Mouse (Mus musculus) testis, adult 2 months (tissue): ENCODE measurements around the gene Bri3. TPM values are rescaled to one million over a fixed set of nuclear protein-coding genes. Genes with fewer than 3 reads are reported as not detected.

Experiments used
- H3K27ac ChIP-seq: fragments of 200-500 bp; 2 replicates; pipeline ENCODE4 v1.5.1; 2012; ENCODE audit warnings: low read depth, low read length; ENCODE audit not compliant: control insufficient read depth, insufficient read depth
- H3K27me3 ChIP-seq: fragments of 200-500 bp; 2 replicates; pipeline ENCODE4 v1.6.1; 2012; ENCODE audit warnings: mild to moderate bottlenecking, low read length, moderate library complexity; ENCODE audit not compliant: control insufficient read depth, insufficient read depth
- H3K36me3 ChIP-seq: fragments of 200-500 bp; 2 replicates; pipeline ENCODE4 v1.6.1; 2012; ENCODE audit warnings: mild to moderate bottlenecking, low read length; ENCODE audit not compliant: control insufficient read depth, insufficient read depth
- H3K4me1 ChIP-seq: fragments of 200-500 bp; 2 replicates; pipeline ENCODE4 v1.6.1; 2012; ENCODE audit warnings: low read length; ENCODE audit not compliant: control insufficient read depth, insufficient read depth
- H3K4me3 ChIP-seq: fragments of 200-500 bp; 2 replicates; pipeline ENCODE4 v1.5.1; 2012; ENCODE audit warnings: low read depth, mild to moderate bottlenecking, low read length, moderate library complexity, mixed read lengths; ENCODE audit not compliant: control insufficient read depth
- CTCF ChIP-seq: fragments of 200-500 bp; IDR thresholded peaks from 2 replicates; pipeline ENCODE4 v1.5.1; 2012; ENCODE audit warnings: low read depth, mild to moderate bottlenecking, inconsistent platforms, low read length, moderate library complexity; ENCODE audit not compliant: control insufficient read depth, insufficient read depth, insufficient replicate concordance
- POLR2A ChIP-seq: fragments of 200-500 bp; IDR thresholded peaks from 2 replicates; pipeline ENCODE4 v1.6.1; 2012; ENCODE audit warnings: low read depth, mild to moderate bottlenecking, inconsistent platforms, low read length, moderate library complexity; ENCODE audit not compliant: control insufficient read depth
- polyA plus RNA-seq: library from polyadenylated mRNA; depleted of rRNA; stranded (reverse); fragments of >200 nt; gene quantifications from 2 replicates; pipeline ENCODE4 v1.2.3, GENCODE M21; 2012; rRNA removed

Gene Bri3
- polyA plus RNA-seq, 1 experiment, result 174 TPM

- no peaks in the 10 kb centered on the region for H3K36me3 ChIP-seq
- no peaks in the 10 kb centered on the region for H3K27me3 ChIP-seq
- no peak overlapping the region for H3K4me3 ChIP-seq
- TF ChIP-seq POLR2A, result no peak
- no peak for TF ChIP-seq CTCF
- H3K4me1 ChIP-seq, result peaks cover 4% of the 10 kb centered on the region; the same call in 1 of the 2 replicates
- no peak overlapping the region for H3K27ac ChIP-seq
These were observed 213.5 kb downstream of the Bri3 start for GRCm38 (mm10) chr5:144457623-144458287.

DNA sequence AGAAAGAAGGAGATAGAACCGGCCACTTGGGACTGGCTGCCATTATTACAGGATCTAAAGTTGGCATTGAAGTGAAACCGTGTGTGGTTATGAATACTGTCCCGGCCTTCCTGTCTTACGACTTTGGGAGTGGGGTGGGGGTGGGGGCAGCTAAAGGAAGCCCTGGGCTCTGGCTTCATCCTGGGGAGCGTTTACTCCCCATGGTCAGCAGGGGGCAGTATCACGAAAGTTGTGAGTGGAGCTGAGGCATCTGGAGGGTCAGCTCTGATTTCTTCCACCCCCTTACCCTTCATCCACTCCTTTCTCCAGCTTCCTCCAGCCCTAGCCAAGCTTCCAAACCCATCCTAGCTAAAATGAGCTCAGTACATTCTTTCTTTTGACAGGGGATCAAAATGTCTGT lies 222.8 kb downstream of the Bri3 start:
- H3K36me3 ChIP-seq, result no peaks in the 10 kb centered on the region
- H3K4me3 ChIP-seq, result no peak overlapping the region
- no peaks in the 10 kb centered on the region for H3K27me3 ChIP-seq
- no peaks in the 10 kb centered on the region for H3K4me1 ChIP-seq
- peak; percentile 84 for TF ChIP-seq CTCF
- no peak for TF ChIP-seq POLR2A
- no peak overlapping the region for H3K27ac ChIP-seq

DNA sequence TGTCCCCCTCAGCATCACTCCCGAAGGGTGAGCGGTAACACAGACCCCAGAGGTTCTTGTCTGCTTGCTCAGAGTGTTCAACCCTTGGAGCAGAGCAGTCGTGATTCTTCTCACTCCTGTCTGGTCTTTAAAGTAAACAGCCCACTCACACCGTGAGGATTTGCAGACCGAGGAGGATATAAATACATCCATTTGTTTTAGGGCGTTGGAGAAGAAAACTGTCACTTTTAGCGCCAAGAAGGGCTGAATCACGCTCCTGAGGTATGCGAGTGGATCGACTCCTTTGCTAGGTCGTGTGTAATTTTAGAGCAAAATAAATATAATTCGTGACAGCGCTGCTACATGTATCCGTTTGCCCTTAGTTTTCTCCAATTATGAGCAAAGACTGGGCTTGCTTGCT lies 228.8 kb downstream of the Bri3 start:
- TF ChIP-seq CTCF (no peak), POLR2A (no peak)
- Histone ChIP-seq H3K36me3 (no peaks in the 10 kb centered on the region), H3K4me1 (no peaks in the 10 kb centered on the region), H3K27ac (no peak overlapping the region), H3K4me3 (no peak overlapping the region), H3K27me3 (no peaks in the 10 kb centered on the region)

DNA sequence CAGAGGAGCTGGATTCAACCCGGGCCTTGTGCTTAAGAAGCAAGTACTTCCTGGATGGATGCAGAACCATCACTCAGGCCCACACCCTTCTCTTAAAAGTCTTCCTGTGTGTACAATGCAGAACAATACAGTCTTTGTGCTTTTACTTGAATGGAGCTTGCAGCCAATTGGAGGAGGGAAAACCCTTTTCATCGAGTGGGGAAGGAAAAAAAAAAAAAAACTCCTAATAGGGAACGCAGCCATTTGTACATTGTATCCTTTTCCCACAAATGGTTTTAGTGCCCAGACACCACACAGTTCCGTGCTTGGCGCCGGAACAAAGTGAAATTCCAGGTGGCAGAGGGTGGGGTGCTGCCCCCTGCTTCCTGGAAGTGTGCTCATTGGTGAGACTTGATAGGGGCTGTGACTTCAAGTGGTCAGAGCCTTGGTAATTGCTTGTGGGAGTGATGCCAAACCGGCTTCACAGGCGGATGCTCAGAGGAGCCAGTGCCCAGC lies 235.5 kb downstream of the Bri3 start:
- Histone ChIP-seq H3K4me3 (no peak overlapping the region), H3K4me1 (no peaks in the 10 kb centered on the region), H3K27ac (no peak overlapping the region), H3K27me3 (no peaks in the 10 kb centered on the region), H3K36me3 (no peaks in the 10 kb centered on the region)
- TF ChIP-seq CTCF, result no peak
- no peak for TF ChIP-seq POLR2A

DNA sequence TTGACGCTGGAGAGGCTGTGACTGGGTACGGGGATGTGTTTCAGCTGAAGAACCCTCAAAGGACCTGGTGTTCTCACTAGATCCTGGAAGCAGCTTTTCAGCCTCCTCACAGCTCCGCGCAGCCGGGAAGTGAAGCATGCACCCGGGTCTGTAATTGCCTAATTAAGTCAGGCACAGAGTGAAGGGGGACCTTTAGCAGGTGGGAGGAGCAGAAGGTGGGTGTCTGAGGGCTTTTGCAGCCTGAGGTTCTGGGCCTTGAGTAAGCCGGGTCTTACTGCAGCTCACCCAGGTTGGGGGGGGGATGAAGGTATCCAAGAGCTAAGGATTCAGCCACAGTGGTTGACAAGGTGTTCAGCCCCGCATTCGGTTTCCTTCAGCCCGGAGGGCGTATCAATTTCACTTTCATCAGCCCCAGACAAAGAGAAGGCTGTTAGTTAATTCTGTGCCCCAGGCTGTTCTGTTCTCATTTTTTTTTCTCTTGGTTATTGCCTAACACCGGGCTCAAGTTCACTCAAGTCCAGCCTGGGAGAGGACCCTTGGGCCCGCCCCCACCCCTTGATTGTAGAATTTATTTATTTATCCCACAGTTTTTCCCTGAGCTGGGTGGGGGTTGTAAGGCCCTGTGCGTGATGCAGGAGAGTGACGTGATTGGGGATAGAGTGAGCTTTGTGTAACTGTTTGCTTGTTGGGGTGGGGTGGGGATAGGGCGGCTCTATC lies 239.6 kb downstream of the Bri3 start:
- TF ChIP-seq POLR2A (no peak), CTCF (no peak)
- H3K36me3 ChIP-seq, result no peaks in the 10 kb centered on the region
- H3K27me3 ChIP-seq, result no peaks in the 10 kb centered on the region
- no peak overlapping the region for H3K4me3 ChIP-seq
- no peaks in the 10 kb centered on the region for H3K4me1 ChIP-seq
- H3K27ac ChIP-seq, result no peak overlapping the region

DNA sequence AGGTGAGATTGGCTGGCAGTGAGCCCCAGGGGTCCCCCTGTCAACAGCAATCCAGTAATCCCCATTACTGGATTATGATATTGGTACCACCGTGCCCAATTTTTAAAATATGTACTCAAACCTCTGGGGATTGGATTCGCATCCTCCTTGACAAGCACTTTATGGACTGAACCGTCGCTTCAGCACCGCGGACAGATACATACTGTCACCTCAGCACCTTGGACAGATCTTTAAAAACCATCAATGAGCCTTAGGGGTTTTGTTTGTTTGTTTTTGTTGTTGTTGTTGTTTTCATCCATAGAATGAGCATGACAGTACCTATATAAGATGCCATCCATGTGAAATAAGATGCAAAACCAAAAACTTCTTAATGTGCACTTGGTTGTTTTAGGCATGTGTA lies 247.1 kb downstream of the Bri3 start:
- TF ChIP-seq CTCF (no peak), POLR2A (no peak)
- Histone ChIP-seq H3K27ac (no peak overlapping the region), H3K27me3 (no peaks in the 10 kb centered on the region), H3K36me3 (no peaks in the 10 kb centered on the region), H3K4me1 (no peaks in the 10 kb centered on the region), H3K4me3 (no peak overlapping the region)

Other genes with a start within 250 kb of the Bri3 start
- 25.7 and 31.1 TPM in 2 replicates for gene Ccz1, start 229.6 kb upstream of the Bri3 start, polyA plus RNA-seq
- gene Ocm, start 217.8 kb upstream of the Bri3 start, polyA plus RNA-seq, result not detected in 2 replicates
- gene Lmtk2, start 144.0 kb upstream of the Bri3 start, polyA plus RNA-seq, result 10.4 and 11.3 TPM in 2 replicates
- gene Bhlha15, start 54.2 kb upstream of the Bri3 start, polyA plus RNA-seq, result 0.11 and 0.16 TPM in 2 replicates
- gene Tecpr1, start 20.8 kb upstream of the Bri3 start, polyA plus RNA-seq, result 16.4 and 16.7 TPM in 2 replicates
- 2.3 and 3.1 TPM in 2 replicates for gene Baiap2l1, start 113.7 kb downstream of the Bri3 start, polyA plus RNA-seq